Mouse (Mus musculus) megakaryocyte, embryonic 14.5 days (primary cell): Measurements from ENCODE around the gene Lekr1.

Source experiments
- FLI1 ChIP-seq: IDR thresholded peaks from 2 replicates; pipeline ENCODE4 v1.6.1; 2012; ENCODE audit warnings: low read length, inconsistent platforms, mixed read lengths
- GATA1 ChIP-seq: IDR thresholded peaks from 3 replicates; pipeline ENCODE4 v1.6.1; 2012; ENCODE audit warnings: mixed read lengths, low read length, inconsistent platforms, borderline replicate concordance

GRCm38 (mm10) chr3:65836435-65836834 is 170.4 kb downstream of the Lekr1 start:
- TF ChIP-seq GATA1 (no peak), FLI1 (no peak)
